Mouse (Mus musculus): ENCODE measurements around the gene Eif4g3. TPM values are rescaled to one million over a fixed set of nuclear protein-coding genes. Genes with fewer than 3 reads are reported as not detected.

Gene Eif4g3
- total RNA-seq, 2 experiments from 2014 or later: 103 to 115 TPM

DNA sequence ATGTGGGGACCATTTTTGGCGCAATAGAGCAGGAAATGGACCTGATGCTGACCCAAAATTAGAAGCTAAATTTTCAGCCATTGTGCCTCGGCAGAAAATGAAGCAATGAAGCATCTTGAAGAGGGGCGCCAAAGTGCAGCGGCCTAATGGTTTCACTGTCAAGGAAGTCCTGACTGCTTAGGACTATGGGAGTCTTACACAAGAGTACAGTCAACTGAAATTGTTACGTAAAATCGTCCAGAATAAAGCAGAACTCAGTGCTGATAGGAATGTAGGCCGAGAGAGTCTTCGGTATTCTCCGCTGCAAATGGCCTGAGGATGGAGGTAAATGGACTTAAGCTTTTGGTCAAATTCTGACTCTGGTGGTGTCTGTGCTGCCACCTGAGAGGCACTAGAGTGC is 140.5 kb downstream of the Eif4g3 start:
- DNase-seq: no peak
- intact Hi-C loops (cut with DNase I): no loop called here

DNA sequence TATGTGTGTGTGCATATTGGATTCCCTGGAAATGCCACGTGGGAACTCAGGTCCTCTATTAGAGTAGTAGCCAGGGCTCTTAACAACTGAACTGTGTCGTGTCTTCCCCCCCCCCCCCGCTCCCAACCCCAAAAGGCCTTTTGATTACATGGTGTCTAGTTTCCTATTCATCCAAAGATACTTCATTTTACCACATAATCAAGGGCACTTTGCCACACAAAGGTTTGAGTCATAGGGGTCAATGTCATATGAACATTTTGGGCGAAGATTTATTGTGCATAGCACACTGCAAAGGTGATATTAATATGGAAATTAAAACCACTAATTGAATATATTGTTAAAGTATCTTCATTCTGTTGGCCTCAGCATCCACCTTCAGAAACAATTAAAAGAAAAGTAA is 144.5 kb downstream of the Eif4g3 start:
- DNase-seq: no peak
- intact Hi-C loops (cut with DNase I): no loop called here

DNA sequence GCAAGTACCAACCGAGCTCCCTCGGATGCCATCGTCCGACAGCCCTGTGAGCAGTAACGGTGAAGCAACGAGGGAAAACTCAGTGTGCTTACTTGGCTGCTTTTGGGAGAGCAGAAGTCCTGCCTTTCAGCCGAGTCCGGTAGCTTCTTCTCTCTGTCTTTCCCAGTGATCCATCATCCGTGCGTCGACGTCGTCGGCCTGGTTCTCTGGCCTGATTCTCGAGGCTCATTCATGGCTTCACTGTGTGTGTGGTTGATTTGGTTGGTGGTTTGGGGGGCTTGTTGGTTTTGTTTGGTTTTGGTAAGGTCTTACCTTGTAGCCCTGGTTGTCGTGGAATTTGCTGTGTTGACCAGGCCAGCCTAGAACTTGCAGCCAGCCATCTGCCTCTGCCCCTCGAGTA is 145.0 kb downstream of the Eif4g3 start:
- DNase-seq: no peak
- intact Hi-C loops (cut with DNase I): no loop called here

DNA sequence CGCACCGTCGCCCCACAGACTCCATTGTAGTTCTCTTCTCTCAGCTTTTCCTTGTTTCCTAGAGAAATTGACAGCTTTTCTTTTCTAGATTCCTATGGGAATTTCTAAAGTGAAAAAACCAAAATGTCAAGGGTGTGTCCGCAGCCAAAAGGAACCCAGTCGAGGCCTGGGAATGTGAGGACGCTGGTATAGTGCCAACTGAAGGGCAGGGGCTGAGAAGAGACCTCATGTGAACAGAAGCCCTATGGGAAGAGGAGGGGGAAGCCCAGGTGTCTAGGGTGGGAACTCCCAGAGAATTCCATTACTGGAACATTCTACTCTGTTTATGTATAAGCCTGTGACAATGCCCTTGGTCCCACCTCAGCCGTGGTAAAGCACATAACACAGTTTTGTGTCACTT is 145.4 kb downstream of the Eif4g3 start:
- no peak for DNase-seq
- intact Hi-C loops (cut with DNase I): no loop called here

DNA sequence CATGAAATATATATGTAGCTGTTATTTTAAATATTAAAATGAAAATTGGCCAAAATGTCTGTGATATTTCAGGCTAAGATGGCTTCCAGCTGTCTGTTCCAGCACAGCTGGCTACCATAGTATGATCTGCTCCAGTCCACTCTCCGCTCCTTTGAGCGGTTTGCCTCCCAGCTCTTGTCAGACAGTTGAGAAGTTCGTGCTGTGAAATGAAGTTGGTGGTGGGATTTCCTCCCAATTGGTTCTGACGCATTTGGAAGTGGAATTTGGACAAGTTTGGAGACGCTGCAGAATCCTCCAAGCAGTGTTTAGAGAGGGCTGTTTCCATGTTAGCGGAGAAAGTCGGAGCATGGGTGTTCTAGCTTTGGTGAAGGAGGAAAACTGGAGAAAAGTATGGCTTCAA is 148.5 kb downstream of the Eif4g3 start:
- intact Hi-C loops (cut with DNase I): no loop called here

DNA sequence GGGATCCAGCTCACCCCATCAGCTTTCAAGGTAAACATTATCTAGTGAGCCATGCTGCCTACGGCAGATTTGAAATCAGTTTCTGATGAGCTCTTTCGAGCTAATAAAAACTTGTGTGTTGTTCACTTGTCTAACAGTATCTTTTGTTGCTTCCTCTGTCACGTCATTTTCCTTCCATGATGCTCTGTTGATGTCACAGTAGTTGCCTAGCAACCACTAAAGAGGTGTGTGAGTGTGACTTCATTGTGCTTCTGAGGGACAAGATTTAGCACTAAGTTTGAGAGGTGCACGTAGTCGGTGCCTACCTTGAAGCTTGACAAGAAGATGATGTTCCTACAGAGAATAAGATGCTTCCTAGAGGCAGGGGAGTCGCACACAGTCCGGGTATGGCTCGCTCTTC is 154.4 kb downstream of the Eif4g3 start:
- DNase-seq: no peak
- intact Hi-C loops (cut with DNase I): no loop called here

More for the DNA sequence above, 148.5 kb downstream of the Eif4g3 start:
- DNase-seq: no peak

DNA sequence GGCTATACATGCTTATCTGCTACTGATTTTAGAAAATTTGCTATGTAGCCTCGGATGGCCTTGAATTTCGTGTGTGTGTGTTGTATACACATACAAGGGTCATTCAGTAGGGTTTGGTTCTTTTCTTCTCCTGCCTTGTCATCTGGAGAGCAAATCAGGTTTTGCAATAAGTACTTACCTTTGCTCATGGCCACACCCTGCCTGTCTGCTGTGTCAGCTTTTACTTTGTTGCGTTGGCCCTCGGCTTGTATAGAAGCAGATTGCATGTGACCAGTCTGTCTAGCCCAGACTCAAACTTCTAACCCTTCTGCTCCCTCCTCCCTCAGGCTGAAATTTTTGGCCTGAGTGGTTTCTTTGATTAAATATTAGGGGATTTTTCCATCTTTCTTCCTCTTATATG is 157.2 kb downstream of the Eif4g3 start:
- intact Hi-C loops (cut with DNase I): loop anchor here (10.0 kb wide), 1 partner anchor 185 kb away; no protein-coding TSS in a partner anchor

DNA sequence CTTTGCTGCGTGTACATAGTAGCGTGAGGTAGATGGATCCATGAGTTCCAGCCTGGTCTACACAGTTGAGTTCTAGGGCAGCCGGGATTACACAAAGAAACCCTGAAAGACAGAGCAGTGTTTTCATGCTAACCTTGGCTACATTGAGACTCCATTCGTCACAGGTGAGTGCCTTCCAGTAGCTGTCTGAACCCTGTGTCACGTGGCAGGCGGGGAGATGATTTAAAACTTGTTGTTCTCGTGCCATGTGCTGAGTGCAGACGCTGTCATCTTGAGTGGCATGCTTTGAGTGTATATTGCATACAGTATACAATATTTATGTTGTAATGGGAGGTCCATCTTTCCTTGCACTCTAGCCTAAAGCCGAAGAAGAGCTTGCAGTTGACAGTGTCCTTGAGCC is 158.4 kb downstream of the Eif4g3 start:
- no peak for DNase-seq
- intact Hi-C loops (cut with DNase I): loop anchor here (10.0 kb wide), 1 partner anchor 186 kb away; no protein-coding TSS in a partner anchor

More for the DNA sequence above, 157.2 kb downstream of the Eif4g3 start:
- DNase-seq: no peak

DNA sequence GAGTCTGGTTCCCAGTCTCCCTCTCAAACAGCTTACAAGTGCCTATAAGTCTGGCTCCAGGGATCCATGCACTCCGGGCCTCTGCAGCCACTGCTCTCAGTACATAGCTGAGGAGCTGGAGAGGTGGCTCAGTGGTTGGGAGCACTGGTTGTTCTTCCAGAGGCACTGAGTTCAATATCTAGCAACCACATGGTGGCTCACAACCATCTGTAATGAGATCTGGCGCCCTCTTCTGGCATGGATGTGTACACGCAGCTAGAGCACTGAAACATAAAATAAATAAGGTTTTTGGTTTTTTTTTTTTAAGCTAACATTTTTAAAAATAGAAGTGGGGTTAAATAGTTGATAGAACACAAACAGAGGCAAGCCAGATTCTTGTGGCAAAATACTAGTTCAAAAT is 161.2 kb downstream of the Eif4g3 start:
- DNase-seq: no peak
- intact Hi-C loops (cut with DNase I): loop anchor here (10.0 kb wide), 1 partner anchor 189 kb away; no protein-coding TSS in a partner anchor

DNA sequence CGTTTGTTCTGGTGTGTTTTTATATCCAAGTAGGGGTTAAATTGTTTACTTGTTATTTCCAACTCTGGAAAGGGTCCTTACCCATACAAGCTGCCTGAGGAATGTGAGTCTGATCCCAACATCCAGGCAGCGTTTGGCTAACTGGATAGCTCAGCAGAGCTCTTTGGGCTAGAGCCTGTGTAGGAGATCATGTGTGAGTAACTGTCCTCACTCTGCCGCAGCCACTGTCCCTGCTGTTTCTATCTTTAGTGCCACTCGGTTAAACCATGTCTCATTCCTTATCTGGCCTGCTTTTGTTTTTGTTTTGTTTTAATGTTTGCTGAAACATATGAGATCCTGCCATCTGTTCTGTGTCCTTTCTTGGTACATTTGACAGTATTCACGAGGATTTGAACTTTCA is 168.1 kb downstream of the Eif4g3 start:
- DNase-seq: no peak
- intact Hi-C loops (cut with DNase I): no loop called here

DNA sequence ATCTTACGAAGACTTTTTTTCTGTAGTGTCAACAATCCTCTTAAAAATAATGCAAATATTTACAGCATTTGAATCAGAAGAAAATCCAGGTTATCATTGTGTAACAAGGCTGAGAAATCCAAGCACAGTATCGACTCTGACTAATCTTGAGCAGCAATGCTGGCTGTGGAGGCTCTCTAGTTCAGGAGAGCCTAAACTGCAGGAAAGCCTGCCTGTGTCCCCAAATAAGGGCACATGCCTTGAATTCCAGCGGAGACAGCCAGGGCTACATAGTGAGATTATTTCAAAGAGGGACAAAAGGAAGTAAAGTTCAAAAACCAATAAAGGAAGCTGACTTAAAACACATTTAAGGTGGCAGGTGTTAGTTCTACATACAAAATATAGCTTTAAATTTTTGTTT is 168.7 kb downstream of the Eif4g3 start:
- no peak for DNase-seq
- intact Hi-C loops (cut with DNase I): no loop called here

DNA sequence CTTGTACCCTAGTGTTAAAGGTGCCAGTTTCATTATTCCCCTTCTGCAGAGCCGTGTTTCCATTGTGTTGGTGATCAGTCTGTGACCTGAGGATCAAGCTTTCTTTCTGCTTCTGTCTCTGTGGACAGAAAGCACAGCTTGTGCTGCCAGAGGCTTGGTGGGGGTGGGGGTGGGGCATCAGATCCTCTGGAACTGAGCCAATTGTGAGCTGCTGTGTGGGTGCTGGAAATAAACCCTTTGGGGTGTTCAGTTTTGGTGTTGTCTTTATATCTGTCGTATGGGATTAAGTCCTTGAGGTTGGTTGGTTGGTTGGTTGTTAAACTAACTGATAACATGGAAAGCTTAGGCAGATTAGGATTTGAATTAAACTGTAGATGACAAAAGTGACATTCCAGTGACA is 171.0 kb downstream of the Eif4g3 start:
- no peak for DNase-seq
- intact Hi-C loops (cut with DNase I): no loop called here

DNA sequence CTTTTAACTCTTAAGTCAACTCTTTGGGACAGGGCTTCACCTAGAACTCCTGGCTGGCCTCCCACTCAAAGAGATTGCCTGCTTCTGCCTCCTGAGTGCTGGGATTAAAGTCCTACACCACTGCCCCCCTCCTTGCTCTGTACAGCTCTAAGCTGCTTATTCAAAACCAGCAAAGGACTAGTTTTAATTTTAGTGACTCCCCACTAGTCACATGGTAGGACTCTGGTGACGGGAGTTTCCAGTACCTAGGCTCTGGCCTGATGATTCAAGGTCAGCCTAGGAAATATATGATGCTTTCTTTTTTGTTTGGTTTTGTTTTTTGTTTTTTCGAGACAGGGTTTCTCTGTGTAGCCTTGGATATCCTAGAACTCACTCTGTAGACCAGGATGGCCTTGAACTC is 172.0 kb downstream of the Eif4g3 start:
- intact Hi-C loops (cut with DNase I): no loop called here
- DNase-seq: no peak

DNA sequence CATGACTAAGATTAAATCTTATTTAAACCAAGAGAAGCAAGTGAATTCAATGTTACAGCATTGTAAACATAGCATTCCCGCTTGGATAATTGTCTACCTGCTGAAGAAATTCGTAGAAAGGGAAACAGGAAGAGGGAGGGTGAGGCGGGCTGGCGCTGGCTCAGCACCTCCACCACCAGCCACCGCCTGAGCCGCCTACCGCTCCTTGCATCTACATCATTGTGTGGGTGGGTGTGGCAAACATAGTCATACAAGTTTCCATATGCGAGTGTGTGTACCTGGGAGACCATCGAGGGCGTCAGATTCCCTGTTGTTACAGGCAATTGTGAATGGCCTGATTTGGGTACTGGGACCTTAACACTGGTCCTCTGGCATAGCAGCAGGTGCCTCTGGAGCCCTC is 173.7 kb downstream of the Eif4g3 start:
- intact Hi-C loops (cut with DNase I): no loop called here
- DNase-seq: no peak

DNA sequence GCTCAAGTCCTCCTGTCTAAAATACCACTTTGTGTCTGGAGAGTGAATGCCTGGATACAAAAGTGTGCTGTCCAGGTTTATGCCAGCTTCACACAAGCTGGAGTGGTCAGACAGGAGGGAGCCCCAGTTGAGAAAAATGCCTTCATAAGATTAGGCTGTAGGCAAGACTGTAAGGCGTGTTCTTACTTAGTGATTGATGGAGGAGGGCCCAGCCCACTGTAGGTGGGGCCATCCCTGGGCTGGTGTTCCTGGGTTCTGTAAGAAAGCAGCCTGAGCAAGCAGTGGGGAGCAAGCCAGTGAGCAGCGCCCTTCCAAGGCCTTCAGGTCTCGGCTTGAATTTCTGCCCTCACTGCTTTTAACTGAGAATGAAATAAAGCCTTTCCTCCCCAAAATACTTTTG is 175.3 kb downstream of the Eif4g3 start:
- intact Hi-C loops (cut with DNase I): no loop called here
- no peak for DNase-seq

DNA sequence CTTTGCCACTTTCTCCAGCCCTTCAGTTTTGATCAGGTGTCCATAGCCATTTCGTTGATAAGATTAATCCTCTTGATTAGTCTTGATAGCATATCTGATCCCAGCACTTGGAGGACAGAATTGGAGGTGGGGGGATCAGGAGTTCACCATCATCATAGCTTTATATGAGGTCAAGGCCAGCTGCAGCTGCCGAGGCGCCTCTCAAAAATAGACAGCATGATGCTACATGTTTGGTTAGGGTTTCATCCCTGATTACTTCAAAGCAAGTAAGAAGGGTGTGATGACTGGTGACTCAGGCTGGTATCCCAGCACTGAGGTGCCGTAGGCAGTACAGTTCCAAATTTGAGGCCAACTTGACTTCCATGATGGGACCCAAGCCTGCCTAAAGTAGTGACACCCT is 176.6 kb downstream of the Eif4g3 start:
- intact Hi-C loops (cut with DNase I): no loop called here
- DNase-seq: no peak

DNA sequence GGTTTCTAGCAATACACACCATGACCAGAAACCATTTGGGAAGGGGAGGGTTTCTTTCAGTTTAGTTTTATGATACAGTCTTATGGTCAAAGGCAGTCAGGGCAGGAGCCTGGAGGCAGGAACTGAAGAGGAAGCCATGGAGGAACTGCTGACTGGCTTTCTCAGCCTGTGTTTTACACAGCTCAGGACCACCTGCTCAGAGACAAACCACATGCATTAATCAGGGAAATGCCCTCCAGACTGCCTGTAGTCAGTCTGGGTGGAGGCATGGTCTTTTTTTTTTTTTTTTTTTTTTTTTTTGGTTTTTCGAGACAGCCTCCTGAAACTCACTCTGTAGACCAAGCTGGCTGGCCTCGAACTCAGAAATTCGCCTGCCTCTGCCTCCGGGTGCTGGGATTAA is 179.9 kb downstream of the Eif4g3 start:
- intact Hi-C loops (cut with DNase I): no loop called here

DNA sequence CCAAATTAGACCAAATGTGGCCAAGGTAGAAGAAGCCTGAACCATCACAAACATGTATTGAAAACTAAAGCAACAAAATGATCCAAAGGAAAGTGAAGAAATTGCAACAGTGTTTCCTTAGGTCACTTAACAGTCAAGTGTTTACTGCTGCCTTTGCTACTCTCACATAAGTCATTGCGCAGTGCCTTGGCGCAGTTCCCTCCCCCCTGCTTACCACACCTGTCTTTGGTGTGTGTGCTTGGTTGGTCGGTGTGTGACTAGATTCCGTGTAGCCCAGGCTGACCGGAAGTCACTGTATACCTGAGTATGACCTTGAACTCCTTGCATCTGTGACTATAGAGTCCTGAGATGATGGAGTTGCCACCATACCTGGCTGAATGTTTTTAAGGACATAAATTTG is 186.6 kb downstream of the Eif4g3 start:
- intact Hi-C loops (cut with DNase I): no loop called here
- no peak for DNase-seq

More for the DNA sequence above, 179.9 kb downstream of the Eif4g3 start:
- DNase-seq: no peak

DNA sequence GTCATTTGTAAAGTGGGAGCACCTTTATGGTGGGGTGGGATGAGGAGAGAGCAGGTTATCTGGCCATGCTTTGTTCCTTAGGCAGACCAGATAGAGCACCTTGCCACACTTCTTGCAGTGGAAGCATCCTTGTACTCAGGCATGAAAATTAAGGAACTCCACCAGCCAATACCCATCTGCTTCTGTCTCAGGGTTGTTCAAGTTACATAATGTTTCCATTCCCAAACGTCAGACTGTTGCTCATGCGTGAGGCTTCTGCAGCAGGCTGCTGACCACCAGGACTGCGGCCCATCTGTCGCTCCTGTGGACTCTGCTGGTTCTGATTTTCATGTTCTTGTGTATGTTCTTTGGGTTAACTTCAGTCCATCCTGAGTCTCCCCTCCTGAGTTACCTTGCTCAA is 187.9 kb downstream of the Eif4g3 start:
- no peak for DNase-seq
- intact Hi-C loops (cut with DNase I): no loop called here

DNA sequence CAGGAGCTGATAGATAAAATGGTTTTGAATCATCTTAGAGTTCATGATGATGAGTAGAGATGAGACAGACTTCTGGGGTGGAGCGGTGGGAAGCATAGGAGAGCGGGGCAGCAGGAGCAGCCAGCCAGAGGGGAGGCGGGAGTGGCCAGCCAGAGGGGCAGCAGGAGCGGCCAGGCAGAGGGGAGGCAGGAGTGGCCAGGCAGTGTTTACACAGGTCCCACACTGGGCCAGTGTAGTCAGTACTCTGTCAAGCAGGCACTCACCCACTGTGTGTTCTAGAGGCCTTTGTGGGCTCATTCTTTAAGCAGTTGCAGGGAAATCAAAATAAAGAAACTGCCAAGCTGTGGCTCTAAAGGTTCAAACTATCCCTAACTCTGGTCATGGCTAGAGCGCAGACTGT is 191.2 kb downstream of the Eif4g3 start:
- intact Hi-C loops (cut with DNase I): no loop called here
- no peak for DNase-seq

DNA sequence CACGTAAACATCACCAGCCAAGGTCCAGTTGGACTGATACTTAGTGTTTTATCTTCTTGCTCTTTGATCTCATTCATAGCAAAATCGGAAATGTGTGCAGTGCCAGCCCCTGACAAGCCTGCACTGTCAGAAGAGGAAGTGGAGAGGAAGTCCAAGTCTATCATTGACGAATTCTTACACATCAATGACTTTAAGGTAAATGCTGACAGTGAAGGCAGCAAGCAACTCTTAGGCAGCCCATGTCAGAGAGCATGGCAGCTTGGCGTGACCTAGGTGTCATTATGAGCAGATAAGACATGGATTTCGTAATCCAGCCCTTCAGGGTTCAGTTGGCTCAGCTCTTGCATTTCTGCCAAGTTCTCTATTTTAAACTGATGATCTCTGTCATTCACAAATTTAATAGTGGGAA is 191.8 kb downstream of the Eif4g3 start:
- no peak for DNase-seq

DNA sequence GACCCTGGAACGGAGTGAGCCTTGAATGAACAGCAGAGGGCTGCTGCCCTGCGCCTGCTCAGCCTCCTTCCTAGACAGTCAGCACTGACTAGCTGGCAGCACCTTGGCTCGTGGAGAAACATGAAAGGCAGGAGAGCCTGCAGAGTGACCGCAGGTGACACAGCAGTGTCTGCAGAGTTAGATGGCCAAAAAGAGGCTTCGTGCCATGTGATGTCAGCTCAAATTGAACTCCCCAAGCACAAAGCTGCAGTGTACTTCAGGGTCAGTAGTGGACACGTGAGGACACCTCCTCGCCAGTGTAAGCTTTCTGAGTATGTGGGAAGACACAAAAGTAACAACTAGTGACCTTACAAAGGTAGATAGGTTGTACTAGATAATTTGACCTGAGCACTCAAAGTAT is 193.1 kb downstream of the Eif4g3 start:
- DNase-seq: no peak
- intact Hi-C loops (cut with DNase I): no loop called here

More for the DNA sequence above, 191.8 kb downstream of the Eif4g3 start:
- intact Hi-C loops (cut with DNase I): no loop called here

DNA sequence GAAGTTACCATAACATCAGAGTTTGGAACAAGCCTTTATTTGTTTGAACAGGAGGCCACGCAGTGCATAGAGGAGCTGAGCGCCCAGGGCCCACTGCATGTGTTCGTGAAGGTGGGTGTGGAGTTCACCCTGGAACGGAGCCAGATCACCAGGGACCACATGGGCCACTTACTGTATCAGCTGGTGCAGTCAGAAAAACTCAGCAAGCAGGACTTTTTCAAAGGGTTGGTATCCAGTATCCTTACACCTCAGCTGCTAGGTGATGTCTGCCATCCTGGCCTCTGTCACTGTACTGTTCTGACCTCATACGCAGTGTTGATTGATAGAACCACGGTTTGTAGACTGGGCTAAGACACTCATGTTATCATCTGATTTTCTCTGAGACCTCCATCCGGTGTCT is 195.2 kb downstream of the Eif4g3 start:
- intact Hi-C loops (cut with DNase I): no loop called here
- DNase-seq: no peak

All from gastrocnemius, postnatal 36 days (tissue).